Mouse (Mus musculus): ENCODE data around the gene Add3. TPM values are rescaled to one million over a fixed set of nuclear protein-coding genes. Genes with fewer than 3 reads are reported as not detected.

The Add3 gene
- polyA plus RNA-seq, 1 experiment from 2014 or later = 100 TPM

DNA sequence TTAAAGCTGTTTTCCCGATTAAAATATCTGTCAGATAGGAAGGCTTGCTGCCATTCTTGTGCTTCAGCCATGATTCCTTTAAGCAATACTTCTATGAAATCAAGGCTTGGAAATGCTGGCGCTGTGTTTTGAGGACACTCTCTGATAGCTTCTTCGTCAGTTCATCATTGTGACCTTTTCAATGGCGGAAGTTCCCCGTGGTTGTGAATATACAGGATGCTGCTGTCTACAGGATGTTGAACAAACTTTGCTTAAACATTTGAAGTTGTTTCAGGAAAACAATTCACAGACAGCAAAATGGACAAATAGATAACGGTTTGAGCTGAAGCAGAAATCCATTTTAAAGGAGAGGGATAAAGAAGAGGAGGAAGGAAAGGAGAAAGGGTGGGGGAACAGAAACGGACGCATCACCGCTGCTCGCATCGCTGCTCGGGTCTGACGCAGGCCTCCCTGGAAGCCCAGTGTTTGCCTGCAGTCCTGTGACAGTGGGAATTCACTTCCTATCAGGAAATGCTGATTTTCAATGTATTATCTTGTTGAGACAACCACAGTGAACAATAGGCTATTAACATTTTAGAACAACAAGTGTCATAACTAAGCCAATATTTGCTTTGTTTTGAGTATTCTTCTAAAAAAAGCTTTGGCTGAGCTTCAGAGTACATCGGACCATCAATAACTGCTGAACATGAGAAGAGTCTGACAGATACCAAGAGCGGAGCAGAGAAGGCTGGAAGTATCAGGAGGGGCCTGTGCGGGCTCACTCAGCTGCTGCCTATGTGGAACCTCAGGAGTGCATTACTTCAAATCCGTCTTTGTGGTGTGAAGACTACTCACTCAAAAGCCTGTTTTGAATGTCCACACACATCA, 58.7 kb downstream of the Add3 start:
- peaks cover 17% of the 10 kb centered on the region; the same call in 1 of the 2 replicates for H3K4me1 ChIP-seq (ENCODE audit: insufficient read depth, low read depth, low read length)
- TF ChIP-seq CTCF (IDR thresholded peaks at IDR 0.05) = 0 out of 2 replicates have a peak, but pooled peaks have one; percentile 3
- TF ChIP-seq EP300 (IDR thresholded peaks at IDR 0.05) = peak; percentile 87
- no peak overlapping the region for H3K4me2 ChIP-seq (replicated peaks; ENCODE audit: low read depth, low read length)
- H3K4me3 ChIP-seq (ENCODE audit: low read depth, low read length) = no peak overlapping the region
- no peak overlapping the region for H3K9ac ChIP-seq (replicated peaks; ENCODE audit: low read depth)
- ATAC-seq (peak; percentile 82), DNase-seq (ENCODE audit: low spot score) (peak; percentile 66)
- no peaks in the 10 kb centered on the region for H3K9me3 ChIP-seq (ENCODE audit: low read length)
- H3K27ac ChIP-seq (ENCODE audit: low read length) = peak overlapping the region; percentile 73
- no peaks in the 10 kb centered on the region for H3K27me3 ChIP-seq (replicated peaks; ENCODE audit: insufficient read depth, low read length)
- H3K36me3 ChIP-seq (ENCODE audit: insufficient read depth, low read length) = no peaks in the 10 kb centered on the region
- WGBS = 59% methylated on average over 17 of the region's 17 CpGs

- Histone ChIP-seq H3K27me3 (replicated peaks; ENCODE audit: insufficient read depth, low read length) (no peaks in the 10 kb centered on the region), H3K9ac (replicated peaks; ENCODE audit: low read depth) (no peak overlapping the region), H3K4me1 (ENCODE audit: insufficient read depth, low read depth, low read length) (peaks cover 11% of the 10 kb centered on the region; the same call in 1 of the 2 replicates), H3K9me3 (ENCODE audit: low read length) (no peaks in the 10 kb centered on the region), H3K36me3 (ENCODE audit: insufficient read depth, low read length) (no peaks in the 10 kb centered on the region), H3K4me3 (ENCODE audit: low read depth, low read length) (no peak overlapping the region), H3K4me2 (replicated peaks; ENCODE audit: low read depth, low read length) (no peak overlapping the region), H3K27ac (ENCODE audit: low read length) (peak overlapping the region; percentile 73)
- DNase-seq (ENCODE audit: low spot score) (no peak), ATAC-seq (no peak)
- 86% methylated on average over 9 of the region's 9 CpGs for WGBS
- no peak for TF ChIP-seq CTCF (IDR thresholded peaks at IDR 0.05)
- TF ChIP-seq EP300 (IDR thresholded peaks at IDR 0.05) = no peak
Measured at GRCm38 (mm10) chr19:53199711-53200110, 59.5 kb downstream of the Add3 start.

DNA sequence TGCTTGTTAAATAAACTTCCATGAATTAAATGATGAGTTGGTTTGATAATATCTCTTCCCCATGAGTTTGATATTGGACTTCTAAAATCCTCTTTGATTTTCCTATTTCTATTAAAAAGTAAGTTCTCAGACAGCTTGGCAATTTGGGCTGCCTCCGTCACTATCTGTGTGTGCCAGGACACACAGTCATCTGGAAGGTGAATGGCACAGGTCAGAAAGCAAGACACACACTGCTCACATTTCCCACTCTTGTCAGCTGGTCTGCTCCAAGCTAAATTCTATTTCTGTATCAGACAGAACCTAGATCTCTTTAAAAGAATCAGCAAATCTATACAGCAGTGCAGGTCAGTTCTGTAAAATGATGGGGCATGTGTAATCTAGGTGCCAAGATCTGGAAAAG, 61.9 kb downstream of the Add3 start:
- H3K27ac ChIP-seq (ENCODE audit: low read length) = no peak overlapping the region
- H3K9me3 ChIP-seq (ENCODE audit: low read length) = no peaks in the 10 kb centered on the region
- no peak overlapping the region for H3K4me2 ChIP-seq (replicated peaks; ENCODE audit: low read depth, low read length)
- no peak overlapping the region for H3K4me3 ChIP-seq (ENCODE audit: low read depth, low read length)
- no peak for ATAC-seq
- no peaks in the 10 kb centered on the region for H3K36me3 ChIP-seq (ENCODE audit: insufficient read depth, low read length)
- H3K9ac ChIP-seq (replicated peaks; ENCODE audit: low read depth) = no peak overlapping the region
- H3K27me3 ChIP-seq (replicated peaks; ENCODE audit: insufficient read depth, low read length) = no peaks in the 10 kb centered on the region
- peaks cover 3% of the 10 kb centered on the region; the same call in 1 of the 2 replicates for H3K4me1 ChIP-seq (ENCODE audit: insufficient read depth, low read depth, low read length)
- TF ChIP-seq CTCF (IDR thresholded peaks at IDR 0.05) (no peak), EP300 (IDR thresholded peaks at IDR 0.05) (no peak)
- DNase-seq (ENCODE audit: low spot score) = no peak
- whole genome bisulfite sequencing = 95% methylated on average over 1 of the region's 1 CpGs

GRCm38 (mm10) chr19:53206986-53207385, 66.7 kb downstream of the Add3 start:
- no peak for ATAC-seq
- Histone ChIP-seq H3K9me3 (ENCODE audit: low read length) (no peaks in the 10 kb centered on the region), H3K9ac (replicated peaks; ENCODE audit: low read depth) (no peak overlapping the region), H3K4me3 (ENCODE audit: low read depth, low read length) (no peak overlapping the region), H3K4me2 (replicated peaks; ENCODE audit: low read depth, low read length) (no peak overlapping the region), H3K27ac (ENCODE audit: low read length) (no peak overlapping the region), H3K36me3 (ENCODE audit: insufficient read depth, low read length) (no peaks in the 10 kb centered on the region), H3K27me3 (replicated peaks; ENCODE audit: insufficient read depth, low read length) (no peaks in the 10 kb centered on the region), H3K4me1 (ENCODE audit: insufficient read depth, low read depth, low read length) (0 out of 2 replicates have a peak, but pooled peaks cover 2% of the 10 kb centered on the region)
- DNase-seq (ENCODE audit: low spot score) = no peak
- WGBS = 84% methylated on average over 2 of the region's 2 CpGs
- no peak for TF ChIP-seq CTCF (IDR thresholded peaks at IDR 0.05)
- TF ChIP-seq EP300 (IDR thresholded peaks at IDR 0.05) = no peak

DNA sequence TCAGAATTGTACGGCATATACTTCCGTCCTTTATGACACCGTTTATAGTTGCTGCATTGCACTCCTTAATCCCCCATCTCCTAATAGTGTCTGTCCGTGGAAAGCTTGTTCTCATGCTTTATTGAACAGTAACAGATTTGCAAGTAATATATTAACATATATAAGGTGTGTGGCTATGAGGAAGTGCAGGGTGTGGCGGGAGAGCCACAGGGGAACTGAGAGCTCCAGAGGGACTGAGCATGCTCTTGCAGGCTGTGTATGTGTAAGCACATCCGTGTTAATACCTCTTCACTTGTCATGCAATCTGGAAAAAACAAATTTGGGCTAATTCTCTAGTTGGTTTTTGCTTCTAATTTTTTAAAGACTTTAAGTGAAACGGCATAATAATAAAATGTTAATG, 68.6 kb downstream of the Add3 start:
- 78% methylated on average over 7 of the region's 7 CpGs for WGBS
- DNase-seq (ENCODE audit: low spot score) (no peak), ATAC-seq (no peak)
- no peaks in the 10 kb centered on the region for H3K27me3 ChIP-seq (replicated peaks; ENCODE audit: insufficient read depth, low read length)
- H3K4me2 ChIP-seq (replicated peaks; ENCODE audit: low read depth, low read length) = no peak overlapping the region
- no peaks in the 10 kb centered on the region for H3K9me3 ChIP-seq (ENCODE audit: low read length)
- H3K9ac ChIP-seq (replicated peaks; ENCODE audit: low read depth) = no peak overlapping the region
- no peak overlapping the region for H3K4me3 ChIP-seq (ENCODE audit: low read depth, low read length)
- no peaks in the 10 kb centered on the region for H3K36me3 ChIP-seq (ENCODE audit: insufficient read depth, low read length)
- H3K4me1 ChIP-seq (ENCODE audit: insufficient read depth, low read depth, low read length) = 0 out of 2 replicates have a peak, but pooled peaks cover 2% of the 10 kb centered on the region
- TF ChIP-seq CTCF (IDR thresholded peaks at IDR 0.05) (no peak), EP300 (IDR thresholded peaks at IDR 0.05) (no peak)
- no peak overlapping the region for H3K27ac ChIP-seq (ENCODE audit: low read length)

DNA sequence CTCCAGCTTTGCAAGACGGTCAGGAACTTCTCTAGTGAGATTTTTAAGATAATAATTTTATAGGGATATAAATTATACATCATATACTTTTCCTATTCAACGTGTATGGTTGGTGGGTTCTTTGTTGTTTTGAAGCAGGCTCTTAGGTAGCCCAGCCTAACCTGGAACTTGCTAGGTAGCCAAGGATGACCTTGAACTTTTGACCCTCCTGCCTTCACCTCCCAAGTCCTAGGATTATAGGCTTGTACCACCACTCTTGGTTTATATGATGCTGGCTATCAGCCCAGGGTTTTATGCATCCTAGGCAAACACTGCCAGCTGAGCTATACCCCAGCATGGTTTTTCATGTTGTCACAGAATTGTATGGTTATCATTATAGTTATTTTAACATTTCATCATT, 70.0 kb downstream of the Add3 start:
- no peak for TF ChIP-seq CTCF (IDR thresholded peaks at IDR 0.05)
- no peak for TF ChIP-seq EP300 (IDR thresholded peaks at IDR 0.05)
- no peak overlapping the region for H3K27ac ChIP-seq (ENCODE audit: low read length)
- ATAC-seq (no peak), DNase-seq (ENCODE audit: low spot score) (no peak)
- 0 out of 2 replicates have a peak, but pooled peaks cover 2% of the 10 kb centered on the region for H3K4me1 ChIP-seq (ENCODE audit: insufficient read depth, low read depth, low read length)
- no peak overlapping the region for H3K9ac ChIP-seq (replicated peaks; ENCODE audit: low read depth)
- WGBS = 52% methylated on average over 2 of the region's 2 CpGs
- no peaks in the 10 kb centered on the region for H3K9me3 ChIP-seq (ENCODE audit: low read length)
- no peaks in the 10 kb centered on the region for H3K27me3 ChIP-seq (replicated peaks; ENCODE audit: insufficient read depth, low read length)
- H3K4me2 ChIP-seq (replicated peaks; ENCODE audit: low read depth, low read length) = no peak overlapping the region
- H3K36me3 ChIP-seq (ENCODE audit: insufficient read depth, low read length) = no peaks in the 10 kb centered on the region
- H3K4me3 ChIP-seq (ENCODE audit: low read depth, low read length) = no peak overlapping the region

Data from lung, postnatal 0 days (tissue).